Comparison of ENCODE assay signal across 15 mouse cellular contexts in the genomic region with DNA sequence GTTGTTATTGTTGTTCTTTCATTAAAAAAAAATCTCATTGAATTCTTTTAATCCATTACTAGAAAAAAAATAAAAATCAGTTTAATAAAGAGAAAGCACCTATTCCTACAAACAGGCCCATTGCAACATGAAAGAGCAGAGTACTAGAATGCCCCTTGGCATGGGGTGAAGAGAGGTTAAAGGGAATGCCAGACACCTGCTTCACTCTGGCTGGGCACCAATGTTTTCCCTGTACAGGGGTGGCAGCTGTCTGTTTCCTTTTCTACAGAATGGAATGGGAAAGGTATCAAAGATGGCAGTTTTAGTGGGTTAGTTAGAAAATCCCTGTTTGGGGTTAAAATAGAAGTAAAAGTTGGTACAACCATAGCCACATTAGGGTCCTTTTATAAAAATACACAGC.
"Had no signal": no experiment of that assay in that cellular context is flagged by ENCODE, and none has a peak within 500 bp of the region (broad histone marks: within the 10 kb centered on the region; RNA-seq: fewer than 3 reads in every experiment).

No protein-coding gene starts in this region.

- H3K4me2 ChIP-seq: neural tube, embryonic 15.5 days; stomach, embryonic 15.5 days had no signal

- H3K4me3 ChIP-seq: neural tube, embryonic 15.5 days; stomach, embryonic 15.5 days had no signal

- H3K36me3 ChIP-seq: neural tube, embryonic 15.5 days; stomach, embryonic 15.5 days had no signal

- H3K4me1 ChIP-seq: stomach, embryonic 15.5 days had no signal

- H3K27me3 ChIP-seq: neural tube, embryonic 15.5 days; stomach, embryonic 15.5 days had no signal

- H3K27ac ChIP-seq: neural tube, embryonic 15.5 days; stomach, embryonic 15.5 days; stomach, postnatal 0 days had no signal

- H3K9ac ChIP-seq: neural tube, embryonic 15.5 days; stomach, embryonic 15.5 days had no signal

- H3K9me3 ChIP-seq: neural tube, embryonic 15.5 days; stomach, embryonic 15.5 days had no signal

- DNase-seq: retina, postnatal 1 day; right cerebral cortex, adult 18-20 months; right cerebral cortex, postnatal 14 days; right cerebral cortex, postnatal 25 days; right cerebral cortex, postnatal 4 days; spleen, adult 18-20 months; thymus, adult 18-20 months; thymus, adult 2 months; thymus, postnatal 14 days; thymus, postnatal 25 days; thymus, postnatal 36 days; thymus, postnatal 4 days had no signal
